Mouse (Mus musculus): ENCODE results near the gene Slc4a1. TPM values are rescaled to one million over a fixed set of nuclear protein-coding genes. Genes with fewer than 3 reads are reported as not detected.

Gene Slc4a1
- total and polyA plus RNA-seq, 2 experiments = 0.10 to 0.65 TPM

GRCm38 (mm10) chr11:102319941-102320685 is 45.9 kb downstream of the Slc4a1 start:
- peak overlapping the region; percentile 78 for H3K4me3 ChIP-seq (ENCODE audit: insufficient read depth, low read depth, low read length)
- peak overlapping the region; percentile 75 for H3K9ac ChIP-seq (ENCODE audit: low read depth, low read length)
- H3K27me3 ChIP-seq (ENCODE audit: control insufficient read depth, insufficient read depth, low read length) = no peaks in the 10 kb centered on the region
- TF ChIP-seq POLR2A (IDR thresholded peaks at IDR 0.05; ENCODE audit: extremely low read depth, insufficient read depth, low read length) (peak; percentile 93), CTCF (IDR thresholded peaks at IDR 0.05; ENCODE audit: low read depth, low read length) (no peak)
- H3K36me3 ChIP-seq (ENCODE audit: control insufficient read depth, insufficient read depth, low read length) = no peaks in the 10 kb centered on the region
- H3K27ac ChIP-seq (replicated peaks; ENCODE audit: insufficient read depth, low read depth, low read length) = peak overlapping the region; percentile 88
- peaks cover 9% of the 10 kb centered on the region for H3K4me1 ChIP-seq (ENCODE audit: control insufficient read depth, insufficient read depth, low read length)
- 2% methylated on average over 38 of the region's 38 CpGs for WGBS
- H3K79me2 ChIP-seq (ENCODE audit: control insufficient read depth, insufficient read depth, low read length) = peaks cover 14% of the 10 kb centered on the region
- peak; percentile 87 for DNase-seq (ENCODE audit: extremely low read depth, low read depth, low spot score)

- H3K4me1 ChIP-seq (ENCODE audit: control insufficient read depth, insufficient read depth, low read length) = peaks cover 9% of the 10 kb centered on the region
- DNase-seq (ENCODE audit: extremely low read depth, low read depth, low spot score) = peak; percentile 74
- H3K4me3 ChIP-seq (ENCODE audit: insufficient read depth, low read depth, low read length) = peak within 1 kb of the TSS; percentile 78
- no peaks in the 10 kb centered on the region for H3K27me3 ChIP-seq (ENCODE audit: control insufficient read depth, insufficient read depth, low read length)
- peak within 1 kb of the TSS; percentile 100 for H3K9ac ChIP-seq (ENCODE audit: low read depth, low read length)
- H3K36me3 ChIP-seq (ENCODE audit: control insufficient read depth, insufficient read depth, low read length) = peaks cover 3% of the 10 kb centered on the region
- H3K27ac ChIP-seq (replicated peaks; ENCODE audit: insufficient read depth, low read depth, low read length) = peak within 1 kb of the TSS; percentile 88
- WGBS = under 1% methylated on average over 25 of the region's 25 CpGs
- peaks cover 14% of the 10 kb centered on the region for H3K79me2 ChIP-seq (ENCODE audit: control insufficient read depth, insufficient read depth, low read length)
- TF ChIP-seq POLR2A (IDR thresholded peaks at IDR 0.05; ENCODE audit: extremely low read depth, insufficient read depth, low read length) (no peak), CTCF (IDR thresholded peaks at IDR 0.05; ENCODE audit: low read depth, low read length) (no peak)
Observed at GRCm38 (mm10) chr11:102319410-102319792, 46.6 kb downstream of the Slc4a1 start, which contains the start of gene Ubtf. Ubtf (minus strand) TSS chr11:102319742.

- WGBS = under 1% methylated on average over 79 of the region's 84 CpGs
- DNase-seq (ENCODE audit: extremely low read depth, low read depth, low spot score) = peak; percentile 34
Observed at GRCm38 (mm10) chr11:102318576-102319409, 47.2 kb downstream of the Slc4a1 start.

GRCm38 (mm10) chr11:102317901-102318575 is 48.0 kb downstream of the Slc4a1 start:
- DNase-seq (ENCODE audit: extremely low read depth, low read depth, low spot score) = peak; percentile 33

More at GRCm38 (mm10) chr11:102318576-102319409, 47.2 kb downstream of the Slc4a1 start:
- H3K4me1 ChIP-seq (ENCODE audit: control insufficient read depth, insufficient read depth, low read length) = peaks cover 9% of the 10 kb centered on the region
- H3K36me3 ChIP-seq (ENCODE audit: control insufficient read depth, insufficient read depth, low read length) = peaks cover 9% of the 10 kb centered on the region
- H3K27me3 ChIP-seq (ENCODE audit: control insufficient read depth, insufficient read depth, low read length) = no peaks in the 10 kb centered on the region
- peak overlapping the region; percentile 88 for H3K27ac ChIP-seq (replicated peaks; ENCODE audit: insufficient read depth, low read depth, low read length)
- peak overlapping the region; percentile 100 for H3K9ac ChIP-seq (ENCODE audit: low read depth, low read length)
- TF ChIP-seq CTCF (IDR thresholded peaks at IDR 0.05; ENCODE audit: low read depth, low read length) = no peak
- peak; percentile 30; the same call in 1 of the 2 replicates for TF ChIP-seq POLR2A (IDR thresholded peaks at IDR 0.05; ENCODE audit: extremely low read depth, insufficient read depth, low read length)
- H3K79me2 ChIP-seq (ENCODE audit: control insufficient read depth, insufficient read depth, low read length) = peaks cover 14% of the 10 kb centered on the region
- H3K4me3 ChIP-seq (ENCODE audit: insufficient read depth, low read depth, low read length) = peak overlapping the region; percentile 78

GRCm38 (mm10) chr11:102317298-102317900 is 48.6 kb downstream of the Slc4a1 start:
- H3K4me3 ChIP-seq (ENCODE audit: insufficient read depth, low read depth, low read length) = peak overlapping the region; percentile 78
- no peak for DNase-seq (ENCODE audit: extremely low read depth, low read depth, low spot score)
- WGBS = under 1% methylated on average over 63 of the region's 87 CpGs
- peaks cover 13% of the 10 kb centered on the region for H3K36me3 ChIP-seq (ENCODE audit: control insufficient read depth, insufficient read depth, low read length)
- no peaks in the 10 kb centered on the region for H3K27me3 ChIP-seq (ENCODE audit: control insufficient read depth, insufficient read depth, low read length)
- TF ChIP-seq CTCF (IDR thresholded peaks at IDR 0.05; ENCODE audit: low read depth, low read length) (peak; percentile 19; the same call in 1 of the 2 replicates), POLR2A (IDR thresholded peaks at IDR 0.05; ENCODE audit: extremely low read depth, insufficient read depth, low read length) (no peak)
- peaks cover 9% of the 10 kb centered on the region for H3K4me1 ChIP-seq (ENCODE audit: control insufficient read depth, insufficient read depth, low read length)
- peak overlapping the region; percentile 100 for H3K9ac ChIP-seq (ENCODE audit: low read depth, low read length)
- H3K79me2 ChIP-seq (ENCODE audit: control insufficient read depth, insufficient read depth, low read length) = peaks cover 14% of the 10 kb centered on the region
- H3K27ac ChIP-seq (replicated peaks; ENCODE audit: insufficient read depth, low read depth, low read length) = peak overlapping the region; percentile 99

More at GRCm38 (mm10) chr11:102317901-102318575, 48.0 kb downstream of the Slc4a1 start:
- WGBS = under 1% methylated on average over 60 of the region's 77 CpGs
- peaks cover 10% of the 10 kb centered on the region for H3K36me3 ChIP-seq (ENCODE audit: control insufficient read depth, insufficient read depth, low read length)
- peak overlapping the region; percentile 78 for H3K4me3 ChIP-seq (ENCODE audit: insufficient read depth, low read depth, low read length)
- peak overlapping the region; percentile 87 for H3K27ac ChIP-seq (replicated peaks; ENCODE audit: insufficient read depth, low read depth, low read length)
- H3K27me3 ChIP-seq (ENCODE audit: control insufficient read depth, insufficient read depth, low read length) = no peaks in the 10 kb centered on the region
- TF ChIP-seq CTCF (IDR thresholded peaks at IDR 0.05; ENCODE audit: low read depth, low read length) = no peak
- TF ChIP-seq POLR2A (IDR thresholded peaks at IDR 0.05; ENCODE audit: extremely low read depth, insufficient read depth, low read length) = no peak
- peaks cover 9% of the 10 kb centered on the region for H3K4me1 ChIP-seq (ENCODE audit: control insufficient read depth, insufficient read depth, low read length)
- peak overlapping the region; percentile 100 for H3K9ac ChIP-seq (ENCODE audit: low read depth, low read length)
- peaks cover 14% of the 10 kb centered on the region for H3K79me2 ChIP-seq (ENCODE audit: control insufficient read depth, insufficient read depth, low read length)

Measured in liver, adult 2 months (tissue).